7 mouse cellular contexts compared by ENCODE assay signal in the genomic region with DNA sequence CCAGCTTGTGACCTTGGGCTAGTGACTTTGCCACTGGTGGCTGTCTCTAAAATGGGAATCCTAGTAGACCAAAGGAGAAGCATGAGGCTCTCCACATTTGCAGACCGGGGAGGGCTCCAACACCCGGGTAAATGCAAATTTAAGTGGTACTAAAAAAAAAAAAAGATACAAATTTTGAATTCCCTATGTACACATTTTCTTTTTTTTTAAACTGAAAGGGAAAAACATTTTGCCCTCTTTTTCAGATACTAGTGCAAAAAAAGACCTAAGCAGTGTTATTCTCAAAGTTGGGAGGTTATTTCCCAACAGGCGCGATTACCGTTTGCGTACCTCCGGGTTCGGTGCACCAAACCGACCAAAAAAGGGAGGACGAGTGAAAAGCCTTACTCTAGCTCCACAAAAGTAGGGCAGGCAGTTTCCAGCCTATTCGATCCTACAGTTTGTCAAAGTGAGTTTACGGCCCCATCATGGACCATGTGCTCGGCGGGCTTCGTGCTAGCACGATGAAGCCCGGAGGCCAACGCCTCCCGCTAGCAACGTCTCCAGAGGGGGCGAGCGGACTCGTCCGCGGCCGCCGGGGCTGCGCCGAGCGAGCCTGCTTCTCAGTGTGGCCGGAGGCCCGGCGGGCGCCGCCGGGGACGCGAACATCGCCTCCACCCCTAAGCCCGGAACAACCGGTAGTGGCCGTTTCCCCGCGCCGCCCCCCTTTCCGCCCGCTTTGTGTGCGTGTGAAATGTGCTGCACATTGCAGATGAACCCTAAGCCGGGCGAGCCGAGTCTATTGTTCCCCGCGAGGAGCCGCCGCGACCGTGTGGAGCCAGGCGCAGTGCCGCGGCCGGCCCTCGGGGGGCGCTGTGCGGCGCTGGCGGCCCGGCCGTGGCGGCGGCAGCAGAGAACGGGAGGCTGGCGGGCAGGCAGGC. TPM values are rescaled to one million over a fixed set of nuclear protein-coding genes. Genes with fewer than 3 reads are reported as not detected.
DNase-seq lines count a peak whose midpoint lies in the region; ATAC-seq and TF ChIP-seq lines count a peak whose summit lies in the region.

No protein-coding gene starts in this region.

- no peaks in the 10 kb centered on the region for H3K9me3 ChIP-seq in embryonic facial prominence, embryonic 12.5 days
- no peaks in the 10 kb centered on the region for H3K9me3 ChIP-seq in limb, embryonic 12.5 days
- no peaks in the 10 kb centered on the region for H3K9me3 ChIP-seq in midbrain, embryonic 14.5 days (ENCODE audit: control insufficient read depth, low read length)

- H3K27me3 ChIP-seq in embryonic facial prominence, embryonic 12.5 days, result no peaks in the 10 kb centered on the region
- no peaks in the 10 kb centered on the region for H3K27me3 ChIP-seq in kidney, adult 2 months (replicated peaks; ENCODE audit: control insufficient read depth, insufficient read depth, low read length)
- no peaks in the 10 kb centered on the region for H3K27me3 ChIP-seq in limb, embryonic 12.5 days
- no peaks in the 10 kb centered on the region for H3K27me3 ChIP-seq in midbrain, embryonic 14.5 days (ENCODE audit: control insufficient read depth, insufficient read depth, low read length)

- H3K4me3 ChIP-seq in embryonic facial prominence, embryonic 12.5 days, result peak overlapping the region; percentile 88
- peak overlapping the region; percentile 100 for H3K4me3 ChIP-seq in kidney, adult 2 months (ENCODE audit: insufficient read depth, low read depth, low read length)
- H3K4me3 ChIP-seq in limb, embryonic 12.5 days (replicated peaks), result peak overlapping the region; percentile 81
- H3K4me3 ChIP-seq in midbrain, embryonic 14.5 days (replicated peaks; ENCODE audit: low read depth, low read length), result peak overlapping the region; percentile 76

- TF ChIP-seq POLR2A in kidney, adult 2 months (IDR thresholded peaks at IDR 0.05; ENCODE audit: low read depth, low read length), result peak; percentile 29

- DNase-seq in adrenal gland, postnatal 25 days, result peak; percentile 93
- DNase-seq in heart, adult 18-20 months, result peak; percentile 96 to 98
- peak; percentile 98 for DNase-seq in kidney, adult 2 months
- DNase-seq in midbrain, embryonic 14.5 days, result peak; percentile 97
- peak; percentile 86 for DNase-seq in spleen, adult 12 weeks (ENCODE audit: low spot score)

- peak; percentile 79 for ATAC-seq in embryonic facial prominence, embryonic 12.5 days (ENCODE audit: insufficient number of reproducible peaks, insufficient read depth, low FRiP score, low TSS enrichment)
- peak; percentile 58 for ATAC-seq in limb, embryonic 12.5 days (ENCODE audit: insufficient number of reproducible peaks, insufficient read depth, low FRiP score, low TSS enrichment, low read depth)
- ATAC-seq in midbrain, embryonic 14.5 days (ENCODE audit: low FRiP score, low TSS enrichment), result peak; percentile 81

- TF ChIP-seq CTCF in kidney, adult 2 months (conservative IDR thresholded peaks at IDR 0.05; ENCODE audit: insufficient read depth, insufficient read length, low read depth, low read length), result peak; percentile 55

- H3K4me1 ChIP-seq in embryonic facial prominence, embryonic 12.5 days, result peaks cover 27% of the 10 kb centered on the region
- peaks cover 11% of the 10 kb centered on the region for H3K4me1 ChIP-seq in kidney, adult 2 months (ENCODE audit: control insufficient read depth, insufficient read depth, low read length)
- H3K4me1 ChIP-seq in limb, embryonic 12.5 days (replicated peaks), result peaks cover 23% of the 10 kb centered on the region
- peaks cover 33% of the 10 kb centered on the region for H3K4me1 ChIP-seq in midbrain, embryonic 14.5 days (ENCODE audit: control insufficient read depth, insufficient read depth, low read length)

- H3K4me2 ChIP-seq in embryonic facial prominence, embryonic 12.5 days (replicated peaks), result peak overlapping the region; percentile 81
- H3K4me2 ChIP-seq in limb, embryonic 12.5 days, result peak overlapping the region; percentile 81
- peak overlapping the region; percentile 92 for H3K4me2 ChIP-seq in midbrain, embryonic 14.5 days (ENCODE audit: low read length)

- peak overlapping the region; percentile 100 for H3K27ac ChIP-seq in embryonic facial prominence, embryonic 12.5 days
- H3K27ac ChIP-seq in kidney, adult 2 months (ENCODE audit: insufficient read depth, low read depth, low read length), result peak overlapping the region; percentile 96
- peak overlapping the region; percentile 100 for H3K27ac ChIP-seq in limb, embryonic 12.5 days
- H3K27ac ChIP-seq in midbrain, embryonic 14.5 days (replicated peaks; ENCODE audit: low read depth, low read length), result peak overlapping the region; percentile 100

- no peaks in the 10 kb centered on the region for H3K36me3 ChIP-seq in embryonic facial prominence, embryonic 12.5 days
- H3K36me3 ChIP-seq in kidney, adult 2 months (ENCODE audit: control insufficient read depth, insufficient read depth, low read length), result no peaks in the 10 kb centered on the region
- peaks cover 6% of the 10 kb centered on the region; the same call in 1 of the 2 replicates for H3K36me3 ChIP-seq in limb, embryonic 12.5 days
- H3K36me3 ChIP-seq in midbrain, embryonic 14.5 days (ENCODE audit: control insufficient read depth, insufficient read depth, low read length), result no peaks in the 10 kb centered on the region

- H3K9ac ChIP-seq in embryonic facial prominence, embryonic 12.5 days, result peak overlapping the region; percentile 99
- H3K9ac ChIP-seq in limb, embryonic 12.5 days (replicated peaks), result peak overlapping the region; percentile 99
- H3K9ac ChIP-seq in midbrain, embryonic 14.5 days (replicated peaks; ENCODE audit: low read length), result peak overlapping the region; percentile 99

- WGBS in embryonic facial prominence, embryonic 12.5 days, result under 1% methylated on average over 72 of the region's 72 CpGs
- WGBS in kidney, adult 2 months, result 2% methylated on average over 72 of the region's 72 CpGs
- WGBS in limb, embryonic 12.5 days, result under 1% methylated on average over 71 of the region's 72 CpGs
- under 1% methylated on average over 61 of the region's 72 CpGs for WGBS in midbrain, embryonic 14.5 days

RNA-seq across cellular contexts. Expression of a gene that starts 1.0 kb away (rescaled TPM):
- total RNA-seq in adrenal gland, postnatal 25 days (2021), result 37.9 and 51.1 TPM in 2 replicates
- 33.0 and 33.1 TPM in 2 replicates for polyA plus RNA-seq in embryonic facial prominence, embryonic 12.5 days (2016; fragmentation: Nextera tagmentation; extraction: Ambion mirVana)
- total RNA-seq in heart, adult 18-20 months (2021), result 10 to 100 TPM; 17.9 to 19.3 TPM
- 11.5 and 11.8 TPM in 2 replicates for polyA plus RNA-seq in kidney, adult 2 months (2012; rRNA removed)
- polyA plus RNA-seq in limb, embryonic 12.5 days (2016; fragmentation: Nextera tagmentation; extraction: Ambion mirVana), result 35.6 and 36.5 TPM in 2 replicates
- 30.6 and 32.4 TPM in 2 replicates for polyA plus RNA-seq in midbrain, embryonic 14.5 days (2014; fragmentation: Nextera tagmentation; extraction: Ambion mirVana)

Comparison
In these comparisons a context has a peak if more than half of its experiments do, and no peak if none do; other contexts are left out.
1. Peak in every context shown above with its lines: DNase-seq, ATAC-seq, H3K4me3 ChIP-seq and H3K27ac ChIP-seq.